Mouse (Mus musculus) forebrain, embryonic 15.5 days (tissue): ENCODE data around the gene Hyal2. TPM values are rescaled to one million over a fixed set of nuclear protein-coding genes. Genes with fewer than 3 reads are reported as not detected.

Experiments used
- polyA plus RNA-seq: library from polyadenylated mRNA; unstranded; fragments of >200 nt; fragmentation: Nextera tagmentation; extraction: Ambion mirVana; gene quantifications from 2 replicates; pipeline ENCODE4 v1.2.1, GENCODE M21; 2015

Gene Hyal2
- polyA plus RNA-seq, 1 experiment from 2014 or later, result 75.3 TPM

Other genes with a start within 250 kb of the Hyal2 start
- gene Hemk1, start 229.6 kb upstream of the Hyal2 start, polyA plus RNA-seq, result 14.6 and 16.0 TPM in 2 replicates
- 4.1 and 4.5 TPM in 2 replicates for gene 6430571L13Rik, start 227.3 kb upstream of the Hyal2 start, polyA plus RNA-seq
- gene Cacna2d2, start 168.3 kb upstream of the Hyal2 start, polyA plus RNA-seq, result 3.9 and 4.2 TPM in 2 replicates
- gene Tmem115, start 34.0 kb upstream of the Hyal2 start, polyA plus RNA-seq, result 45.7 and 45.8 TPM in 2 replicates
- 34.7 and 36.0 TPM in 2 replicates for gene Cyb561d2, start 25.8 kb upstream of the Hyal2 start, polyA plus RNA-seq
- 74.9 and 78.7 TPM in 2 replicates for gene Nprl2, start 25.7 kb upstream of the Hyal2 start, polyA plus RNA-seq
- 3.7 and 4.6 TPM in 2 replicates for gene Zmynd10, start 20.6 kb upstream of the Hyal2 start, polyA plus RNA-seq
- 38.9 and 41.1 TPM in 2 replicates for gene Rassf1, start 16.4 kb upstream of the Hyal2 start, polyA plus RNA-seq
- gene Tusc2, start 4.7 kb upstream of the Hyal2 start, polyA plus RNA-seq, result 96.7 and 97.5 TPM in 2 replicates
- 8.6 and 8.8 TPM in 2 replicates for gene Hyal1, start 9.0 kb downstream of the Hyal2 start, polyA plus RNA-seq
- gene Naa80, start 10.9 kb downstream of the Hyal2 start, polyA plus RNA-seq, result 14.7 and 17.0 TPM in 2 replicates
- 1.3 and 2.1 TPM in 2 replicates for gene Hyal3, start 12.9 kb downstream of the Hyal2 start, polyA plus RNA-seq
- 15.4 and 16.9 TPM in 2 replicates for gene Ifrd2, start 19.7 kb downstream of the Hyal2 start, polyA plus RNA-seq
- gene Sema3b, start 41.3 kb downstream of the Hyal2 start, polyA plus RNA-seq, result 1.7 and 2.8 TPM in 2 replicates
- 335 and 338 TPM in 2 replicates for gene Gnai2, start 67.4 kb downstream of the Hyal2 start, polyA plus RNA-seq
- 24.2 and 24.4 TPM in 2 replicates for gene Slc38a3, start 101.6 kb downstream of the Hyal2 start, polyA plus RNA-seq
- 1.7 and 1.8 TPM in 2 replicates for gene Gnat1, start 111.8 kb downstream of the Hyal2 start, polyA plus RNA-seq
- gene Sema3f, start 142.5 kb downstream of the Hyal2 start, polyA plus RNA-seq, result 13.7 and 14.6 TPM in 2 replicates
- gene Rbm5, start 203.1 kb downstream of the Hyal2 start, polyA plus RNA-seq, result 283 and 284 TPM in 2 replicates